Mouse (Mus musculus): ENCODE results near the gene Apbb2.

DNA sequence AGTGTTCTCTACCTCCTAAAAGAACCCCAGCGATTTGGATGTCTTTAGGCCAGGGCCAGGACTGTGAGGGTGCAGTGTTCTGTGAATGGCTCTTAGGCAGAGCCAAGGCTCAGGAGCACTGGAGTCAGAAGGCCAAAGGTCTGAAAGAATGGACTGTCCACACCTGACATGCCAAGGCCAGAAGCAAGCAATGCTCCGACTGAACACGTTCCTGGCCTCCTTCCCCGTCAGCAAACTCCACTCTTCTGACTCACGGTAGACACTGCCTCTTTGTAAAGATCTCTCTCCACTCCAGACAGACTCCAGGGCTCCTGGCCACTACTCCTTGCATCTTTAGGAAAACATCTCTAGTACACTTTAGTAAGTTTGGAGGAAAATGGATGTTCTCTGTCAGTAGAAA is 163.3 kb downstream of the Apbb2 start:
- TF ChIP-seq POLR2A (IDR thresholded peaks at IDR 0.05; ENCODE audit: borderline replicate concordance, insufficient read depth, low read length) (no peak), CTCF (IDR thresholded peaks at IDR 0.05; ENCODE audit: borderline replicate concordance, insufficient read depth, low read depth, low read length) (0 out of 2 replicates have a peak, but pooled peaks have one; percentile 5)
